Mouse (Mus musculus): ENCODE measurements around the gene Ergic1.

Gene Ergic1

DNA sequence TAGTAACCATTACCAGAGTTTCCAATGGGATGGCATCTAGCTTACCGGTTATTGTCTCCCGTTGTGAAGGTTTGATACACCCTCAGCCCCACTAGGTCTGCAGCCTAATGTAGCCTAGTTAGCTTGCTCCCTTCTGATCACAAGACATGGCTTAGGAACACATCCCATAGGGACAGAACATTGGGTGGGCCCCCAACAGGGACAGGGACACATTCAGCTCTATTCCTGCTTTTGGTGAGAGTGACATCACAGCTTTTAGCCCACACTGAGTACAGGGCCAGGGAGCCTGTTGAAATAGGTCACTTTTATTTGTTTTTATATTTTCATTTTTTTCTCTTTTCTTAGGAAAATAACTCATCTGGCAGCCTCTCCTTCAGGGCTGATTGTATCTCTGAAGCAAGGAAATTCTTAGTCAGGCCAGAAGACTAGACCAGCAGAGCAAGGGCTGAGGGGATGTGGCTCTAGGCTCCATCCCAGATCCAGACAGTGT is 64.3 kb downstream of the Ergic1 start:
- DNase-seq (ENCODE audit: low read depth, low spot score) = no peak

DNA sequence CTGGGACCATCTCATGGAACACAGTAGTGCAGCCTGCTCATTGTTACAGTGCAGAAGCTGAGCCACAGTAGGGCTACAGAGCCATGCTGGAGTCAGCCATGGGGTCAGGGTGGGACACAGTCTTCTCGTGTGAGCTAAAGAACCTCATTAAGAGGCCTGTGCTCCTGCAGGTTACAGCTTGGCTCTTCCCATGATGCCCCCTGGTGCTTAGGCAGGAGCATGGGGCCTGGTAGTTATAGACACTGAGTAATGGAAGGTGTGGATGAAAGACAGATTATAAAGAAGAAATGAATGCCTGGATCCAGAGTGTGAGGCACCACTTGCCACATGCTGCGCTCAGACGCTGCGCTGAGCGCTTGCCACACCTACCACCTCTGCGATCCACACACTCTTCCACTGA is 67.2 kb downstream of the Ergic1 start:
- DNase-seq (ENCODE audit: low read depth, low spot score) = no peak

- no peak for DNase-seq (ENCODE audit: low read depth, low spot score)
Measured at GRCm38 (mm10) chr17:26628936-26629335, 67.6 kb downstream of the Ergic1 start.

DNA sequence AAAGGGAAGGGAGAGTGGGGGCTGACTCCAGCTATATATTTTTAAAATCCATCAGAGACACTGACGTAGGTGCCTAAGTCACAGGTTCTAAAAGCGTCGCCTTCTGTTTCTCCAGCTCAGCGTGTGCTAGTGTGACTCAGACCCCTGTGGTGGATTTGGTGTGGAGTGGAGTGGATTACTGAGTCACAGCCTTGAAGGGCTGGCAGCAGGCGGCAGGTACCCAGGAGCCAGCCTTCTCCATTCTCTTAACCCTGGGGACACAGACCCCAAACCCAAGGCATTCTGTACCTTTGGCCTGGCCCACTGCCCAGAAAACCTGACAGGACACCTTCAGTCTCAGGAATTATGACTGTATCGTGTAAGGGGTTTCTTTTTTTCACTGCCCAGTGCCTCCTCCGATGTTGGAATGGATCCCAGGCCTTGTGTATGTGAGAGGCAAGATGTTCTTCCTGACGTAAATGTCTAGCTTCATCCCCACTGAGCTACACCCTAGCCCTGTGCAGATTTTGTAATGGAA is 70.6 kb downstream of the Ergic1 start:
- DNase-seq (ENCODE audit: low read depth, low spot score) = no peak

GRCm38 (mm10) chr17:26633186-26633585 is 71.9 kb downstream of the Ergic1 start:
- DNase-seq (ENCODE audit: low read depth, low spot score) = no peak

DNA sequence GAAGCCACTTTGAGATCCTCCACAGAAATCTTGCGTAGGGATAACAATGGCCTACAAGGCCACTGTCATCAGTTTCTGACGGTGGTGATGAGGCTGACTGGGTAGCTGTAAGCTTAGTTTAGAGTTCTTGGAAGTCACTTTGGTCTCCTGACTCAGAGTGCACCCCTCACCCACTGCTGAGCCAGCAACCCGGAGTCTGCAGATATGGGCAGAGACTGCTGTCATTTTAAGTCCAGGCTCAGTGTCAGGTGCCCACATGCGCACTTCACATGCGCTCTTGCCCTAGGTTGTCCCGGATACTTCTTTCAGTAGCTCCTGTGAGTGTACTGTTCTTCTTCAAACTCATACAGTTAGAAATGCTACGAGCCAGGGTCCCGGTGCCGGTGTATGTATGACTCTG is 72.6 kb downstream of the Ergic1 start:
- no peak for DNase-seq (ENCODE audit: low read depth, low spot score)

DNA sequence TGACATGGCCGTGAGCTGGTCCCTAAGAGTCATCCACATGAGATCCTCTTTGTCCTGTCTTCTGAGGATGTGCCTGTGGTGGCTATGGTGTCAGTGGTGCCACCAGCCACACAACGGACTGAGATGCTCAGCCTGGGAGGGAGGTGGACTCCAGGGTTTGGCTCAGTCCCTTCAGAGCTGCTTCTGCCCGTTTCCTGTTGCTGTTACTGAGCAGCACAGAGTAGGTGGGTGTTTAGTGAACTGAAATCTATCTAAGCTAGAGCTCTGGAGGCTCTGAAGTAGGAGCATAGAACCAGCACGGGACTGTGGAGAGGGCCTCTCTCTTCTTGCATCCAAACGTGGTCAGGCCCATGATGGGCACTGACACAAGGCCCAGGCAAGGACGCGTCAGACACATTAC is 73.2 kb downstream of the Ergic1 start:
- no peak for DNase-seq (ENCODE audit: low read depth, low spot score)

DNA sequence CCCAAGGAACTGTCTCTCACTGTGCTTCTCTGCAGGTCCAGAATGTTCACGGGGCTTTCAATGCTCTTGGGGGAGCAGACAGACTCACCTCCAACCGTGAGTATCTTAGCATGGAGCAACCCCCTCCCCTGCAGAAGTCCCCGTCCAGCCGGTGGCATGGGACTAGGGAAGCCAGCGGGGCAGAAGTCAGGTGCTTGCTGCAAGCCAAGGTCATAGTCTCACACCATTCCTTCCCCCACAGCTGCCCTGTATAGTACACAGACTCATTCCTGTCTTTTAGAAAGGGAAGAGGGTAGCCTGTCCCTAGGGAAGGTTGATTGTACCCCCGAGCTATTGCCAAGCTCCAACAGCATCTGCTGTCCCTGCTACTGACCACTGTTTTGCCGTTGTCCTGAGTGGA is 74.7 kb downstream of the Ergic1 start:
- DNase-seq (ENCODE audit: low read depth, low spot score) = no peak

GRCm38 (mm10) chr17:26637851-26638250 is 76.6 kb downstream of the Ergic1 start:
- DNase-seq (ENCODE audit: low read depth, low spot score) = no peak

GRCm38 (mm10) chr17:26638655-26639054 is 77.4 kb downstream of the Ergic1 start:
- peak; percentile 73 for DNase-seq (ENCODE audit: low read depth, low spot score)

- DNase-seq (ENCODE audit: low read depth, low spot score) = no peak
Measured at GRCm38 (mm10) chr17:26639791-26640190, 78.5 kb downstream of the Ergic1 start.

- no peak for DNase-seq (ENCODE audit: low read depth, low spot score)
Measured at GRCm38 (mm10) chr17:26640286-26640740, 79.0 kb downstream of the Ergic1 start.

DNA sequence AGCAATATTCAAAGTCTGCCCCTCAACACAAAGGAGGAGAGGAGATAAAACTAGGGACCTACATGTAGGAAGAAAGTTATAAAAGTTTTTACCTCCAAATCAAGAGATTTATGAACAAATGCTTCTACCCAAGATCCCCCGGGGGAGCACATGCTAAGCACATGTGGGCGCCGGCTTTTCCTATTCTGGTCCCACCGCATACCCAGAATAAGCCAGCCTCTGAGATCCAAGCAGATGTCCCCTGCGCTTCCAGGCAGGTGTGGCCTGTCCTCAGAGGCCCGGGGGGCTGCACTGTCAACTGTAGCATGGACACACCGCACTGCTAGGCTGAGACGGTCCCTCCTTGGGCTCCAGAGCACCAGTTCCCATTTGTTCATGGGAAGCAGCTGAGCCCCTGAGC is 82.2 kb downstream of the Ergic1 start:
- DNase-seq (ENCODE audit: low read depth, low spot score) = no peak

GRCm38 (mm10) chr17:26643993-26644392 is 82.7 kb downstream of the Ergic1 start:
- no peak for DNase-seq (ENCODE audit: low read depth, low spot score)

GRCm38 (mm10) chr17:26644509-26645410 is 83.5 kb downstream of the Ergic1 start:
- DNase-seq (ENCODE audit: low read depth, low spot score) = peak; percentile 84

DNA sequence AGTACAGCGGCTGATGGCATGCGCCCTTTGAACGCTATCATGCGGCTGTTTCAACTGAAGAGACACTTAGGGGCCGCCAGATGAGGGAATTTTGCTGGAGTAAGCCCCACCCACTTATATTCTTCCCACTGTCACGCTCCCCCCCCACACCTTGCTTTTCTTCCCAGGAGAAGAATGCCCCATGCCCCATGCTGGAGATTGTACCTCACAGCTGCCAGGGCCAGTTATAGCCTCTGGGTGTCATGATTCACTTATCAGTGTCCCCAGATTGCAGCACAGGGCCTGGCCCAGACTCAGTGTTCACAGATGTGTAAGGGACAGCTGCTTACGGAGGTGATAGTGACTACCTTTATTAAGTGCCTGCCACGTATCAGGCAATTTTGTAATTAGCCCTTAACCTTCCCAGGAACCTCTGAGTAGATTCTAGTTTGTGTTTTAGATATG is 84.1 kb downstream of the Ergic1 start:
- no peak for DNase-seq (ENCODE audit: low read depth, low spot score)

DNA sequence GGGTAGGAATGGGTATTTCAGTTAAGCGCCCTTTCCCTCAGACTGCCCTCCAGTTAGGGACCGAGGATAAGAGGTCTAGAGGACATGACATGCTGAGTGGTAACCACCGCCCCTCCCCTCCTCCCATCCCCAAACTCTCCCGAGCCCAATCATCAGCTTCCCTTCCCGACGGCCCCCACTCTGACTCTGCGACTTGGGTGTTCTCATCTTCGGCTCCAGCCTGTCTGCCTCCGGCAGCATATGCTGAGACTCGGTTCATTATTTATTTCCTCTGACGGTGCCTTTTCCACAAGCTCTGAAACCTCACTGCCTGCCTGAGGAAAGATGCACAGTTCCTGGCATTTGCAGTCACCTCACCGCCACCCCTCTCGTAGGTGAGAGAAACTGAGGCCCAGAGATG is 86.0 kb downstream of the Ergic1 start:
- DNase-seq (ENCODE audit: low read depth, low spot score) = no peak

DNA sequence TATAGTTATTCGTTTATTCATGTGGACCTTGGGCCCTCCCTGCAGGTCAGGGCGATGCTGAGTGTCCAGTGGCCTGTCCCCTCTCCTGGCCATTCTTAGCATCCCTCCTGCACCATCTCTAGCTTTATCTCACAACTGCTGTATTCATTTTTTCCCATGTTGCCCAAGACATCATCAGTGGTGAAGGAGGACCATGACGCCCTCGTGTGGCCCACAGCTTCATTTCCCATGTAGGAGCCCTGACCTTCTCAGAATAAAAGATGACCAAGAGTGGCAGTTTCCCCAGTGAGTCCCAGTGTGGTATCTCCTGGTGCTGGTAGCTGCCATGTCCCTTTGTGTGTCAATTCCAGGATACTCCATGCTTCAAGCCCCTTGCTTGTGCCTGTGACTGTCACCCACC is 88.3 kb downstream of the Ergic1 start:
- no peak for DNase-seq (ENCODE audit: low read depth, low spot score)

DNA sequence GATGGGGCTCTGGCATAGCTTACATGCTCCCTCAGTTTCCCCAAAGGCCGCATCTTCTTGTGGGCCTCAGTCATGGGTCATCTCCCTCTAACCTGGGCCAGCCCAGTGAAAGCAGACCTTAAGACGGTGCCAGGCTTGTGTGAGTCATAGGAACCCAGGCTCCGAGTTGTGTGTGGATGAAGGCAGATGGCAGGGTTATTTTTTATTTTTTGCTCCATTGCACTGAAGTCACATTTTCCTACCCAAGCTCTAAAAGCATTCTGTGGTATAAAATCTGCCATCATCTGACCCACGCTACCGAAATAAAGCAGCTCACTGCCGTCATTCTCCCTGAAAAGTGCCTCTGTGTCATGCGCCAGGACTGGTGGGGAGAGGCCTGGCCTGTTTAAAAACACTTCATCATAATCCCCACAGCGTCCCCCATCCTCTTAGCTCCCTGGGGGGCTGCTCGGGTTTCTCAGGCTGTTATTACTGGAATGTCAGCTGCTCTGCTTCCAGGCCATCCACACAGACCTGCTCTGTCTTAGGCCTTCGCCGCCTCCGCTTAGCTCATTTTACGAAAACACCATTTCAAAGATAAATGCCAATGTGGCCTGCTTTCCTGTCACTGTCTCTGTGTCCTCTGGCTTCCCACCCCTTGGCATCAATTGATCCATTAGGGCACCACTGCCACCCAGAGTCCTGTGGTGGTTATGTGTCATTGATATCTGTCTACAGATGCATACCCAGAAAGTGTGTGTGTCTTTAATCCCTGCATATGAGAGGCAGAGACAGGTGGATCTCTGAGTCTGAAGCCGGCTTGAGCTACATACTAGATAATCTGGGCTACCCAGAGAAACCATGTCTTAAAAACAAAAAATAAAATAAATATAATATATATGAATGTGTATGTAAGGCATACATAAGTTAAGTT is 89.4 kb downstream of the Ergic1 start:
- peak; percentile 33 for DNase-seq (ENCODE audit: low read depth, low spot score)

- DNase-seq (ENCODE audit: low read depth, low spot score) = peak; percentile 46
Measured at GRCm38 (mm10) chr17:26658854-26659572, 97.7 kb downstream of the Ergic1 start.

- DNase-seq (ENCODE audit: low read depth, low spot score) = no peak
Measured at GRCm38 (mm10) chr17:26659573-26659915, 98.3 kb downstream of the Ergic1 start.
